Mouse (Mus musculus) kidney, postnatal 0 days (tissue): ENCODE measurements around the gene Sgo1. TPM values are rescaled to one million over a fixed set of nuclear protein-coding genes. Genes with fewer than 3 reads are reported as not detected.

Experiments
- ATAC-seq: fragments of 200-750 bp; cut with Nextera tagmentation; replicated peaks from 2 replicates; pipeline ENCODE4 v1.8.0; 2017; ENCODE audit warnings: low read depth, moderate number of reproducible peaks, moderate TSS enrichment, moderate library complexity; ENCODE audit not compliant: low FRiP score
- DNase-seq: peaks from one replicate; pipeline ENCODE4 v3.0.0-alpha.2; 2016; ENCODE audit warnings: low spot score
- H3K27ac ChIP-seq: fragments of 300-500 bp; sonication (generic); 2 replicates; pipeline ENCODE4 v1.5.1; 2014; ENCODE audit warnings: mild to moderate bottlenecking
- H3K27me3 ChIP-seq: fragments of 300-500 bp; sonication (generic); 2 replicates; pipeline ENCODE4 v1.6.1; 2014; ENCODE audit warnings: low read length, mixed read lengths; ENCODE audit not compliant: insufficient read depth
- H3K36me3 ChIP-seq: fragments of 300-500 bp; sonication (generic); 2 replicates; pipeline ENCODE4 v1.6.1; 2014; ENCODE audit warnings: low read length, mixed read lengths; ENCODE audit not compliant: insufficient read depth
- H3K4me1 ChIP-seq: fragments of 300-500 bp; sonication (generic); replicated peaks from 2 replicates; pipeline ENCODE4 v1.6.1; 2014; ENCODE audit warnings: antibody characterized with exemption, low read length, mixed read lengths; ENCODE audit not compliant: insufficient read depth
- H3K4me2 ChIP-seq: fragments of 300-500 bp; sonication (generic); 2 replicates; pipeline ENCODE4 v1.6.1; 2014; ENCODE audit warnings: mild to moderate bottlenecking, low read length, moderate library complexity, mixed read lengths
- H3K4me3 ChIP-seq: fragments of 300-500 bp; sonication (generic); replicated peaks from 2 replicates; pipeline ENCODE4 v1.5.1; 2014; ENCODE audit warnings: low read depth, low read length
- H3K9ac ChIP-seq: fragments of 300-500 bp; sonication (generic); 2 replicates; pipeline ENCODE4 v1.6.1; 2014; ENCODE audit warnings: low read depth, low read length
- H3K9me3 ChIP-seq: fragments of 300-500 bp; sonication (generic); replicated peaks from 2 replicates; pipeline ENCODE4 v1.6.1; 2016; ENCODE audit warnings: low read length, inconsistent platforms, mixed read lengths
- CTCF ChIP-seq: IDR thresholded peaks from 2 replicates; pipeline ENCODE4 v1.5.1; 2016; ENCODE audit warnings: antibody characterized with exemption, low read depth, mild to moderate bottlenecking, moderate library complexity
- WGBS: fragments of 180-500 bp; shearing (Covaris S2); extraction: QIAGEN DNeasy Blood & Tissue Kit; methylation state at CpG from one replicate; pipeline ENCODE4 v1.1.7; 2014; 5-methylcytosine and 5-hydroxymethylcytosine counted together
- polyA plus RNA-seq: library from polyadenylated mRNA; unstranded; fragments of >200 nt; fragmentation: Nextera tagmentation; extraction: Ambion mirVana; gene quantifications from 2 replicates; pipeline ENCODE4 v1.2.1, GENCODE M21; 2015

The Sgo1 gene
- polyA plus RNA-seq, 1 experiment from 2014 or later, result 21.3 TPM

DNA sequence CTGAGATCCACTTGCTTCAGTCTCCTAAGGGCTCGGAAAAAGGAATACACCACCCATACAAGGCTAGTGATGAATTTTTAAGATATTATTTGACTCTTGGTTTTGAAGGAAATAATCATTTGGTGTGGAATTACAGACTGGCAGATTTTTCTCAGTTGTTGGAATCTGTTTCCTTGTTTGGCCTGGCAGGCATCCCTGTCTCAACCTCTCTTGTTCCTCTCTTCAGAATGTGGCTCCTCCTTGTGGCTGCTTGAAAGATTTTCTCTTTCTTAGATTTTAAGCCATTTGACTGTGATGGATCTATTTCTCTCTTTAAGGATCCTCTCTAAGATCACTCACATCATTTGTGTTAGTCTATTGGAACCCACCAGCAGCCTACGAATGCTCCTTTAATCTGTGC is 4.9 kb upstream of the Sgo1 start:
- no peaks in the 10 kb centered on the region for H3K9me3 ChIP-seq
- H3K27ac ChIP-seq, result no peak overlapping the region
- peak; percentile 69 for TF ChIP-seq CTCF
- ATAC-seq, result no peak
- H3K4me2 ChIP-seq, result no peak overlapping the region
- H3K4me1 ChIP-seq, result no peaks in the 10 kb centered on the region
- no peak overlapping the region for H3K9ac ChIP-seq
- peak; percentile 78 for DNase-seq
- H3K36me3 ChIP-seq, result no peaks in the 10 kb centered on the region
- 81% methylated on average over 2 of the region's 2 CpGs for WGBS
- no peak overlapping the region for H3K4me3 ChIP-seq
- no peaks in the 10 kb centered on the region for H3K27me3 ChIP-seq

DNA sequence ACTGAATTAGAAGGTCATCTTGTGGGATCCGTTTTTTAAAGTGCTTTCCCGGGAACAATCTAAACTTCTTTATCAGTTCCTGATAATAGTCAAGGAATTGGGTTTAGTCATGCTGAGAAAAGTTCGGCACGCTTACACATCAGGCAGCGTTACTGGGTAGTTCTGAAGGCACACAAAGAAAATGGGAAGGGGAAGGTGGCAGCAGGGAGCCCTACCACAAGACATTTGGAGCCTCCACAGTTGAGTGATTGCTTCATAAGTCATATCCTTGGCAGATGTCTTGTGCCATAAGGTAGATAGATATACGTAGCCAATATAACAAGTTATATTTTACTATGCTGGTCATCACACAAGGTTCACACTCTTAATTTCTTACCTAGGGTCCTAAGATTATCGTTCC is 813 bp upstream of the Sgo1 start:
- 14% methylated on average over 7 of the region's 7 CpGs for WGBS

DNA sequence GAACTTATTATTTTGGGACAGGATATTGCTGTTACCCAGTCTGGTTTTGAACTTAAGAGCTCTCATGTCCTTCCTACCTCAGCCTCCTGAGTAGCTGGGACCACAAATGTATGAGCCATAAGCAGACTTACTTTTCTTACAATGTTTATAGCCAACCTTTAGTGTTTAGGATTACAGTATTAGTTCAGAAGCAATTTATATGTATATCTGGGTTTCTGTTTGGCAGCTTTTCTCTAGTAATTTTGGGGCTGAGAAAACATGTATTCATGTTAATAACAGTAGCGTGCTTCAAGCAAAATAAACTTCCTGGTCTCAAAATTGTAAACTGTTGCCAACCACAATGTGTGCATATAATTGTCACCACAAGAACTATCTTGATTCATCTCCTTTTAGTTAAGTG is 812 bp downstream of the Sgo1 start:
- H3K36me3 ChIP-seq, result no peaks in the 10 kb centered on the region; the same call in 1 of the 2 replicates
- WGBS, result 10% methylated on average over 1 of the region's 1 CpGs
- no peak for TF ChIP-seq CTCF
- no peaks in the 10 kb centered on the region for H3K27me3 ChIP-seq
- ATAC-seq (no peak), DNase-seq (no peak)
- no peaks in the 10 kb centered on the region for H3K9me3 ChIP-seq
- no peaks in the 10 kb centered on the region; the same call in 1 of the 2 replicates for H3K4me1 ChIP-seq
- H3K4me3 ChIP-seq, result peak overlapping the region; percentile 54
- peak overlapping the region; percentile 54; the same call in 1 of the 2 replicates for H3K9ac ChIP-seq
- no peak overlapping the region for H3K27ac ChIP-seq
- H3K4me2 ChIP-seq, result peak overlapping the region; percentile 66

More for the DNA sequence above, 813 bp upstream of the Sgo1 start:
- Histone ChIP-seq H3K36me3 (no peaks in the 10 kb centered on the region; the same call in 1 of the 2 replicates), H3K27ac (peak overlapping the region; percentile 98), H3K9me3 (no peaks in the 10 kb centered on the region), H3K27me3 (no peaks in the 10 kb centered on the region), H3K4me2 (peak overlapping the region; percentile 57), H3K9ac (peak overlapping the region; percentile 80), H3K4me1 (no peaks in the 10 kb centered on the region; the same call in 1 of the 2 replicates), H3K4me3 (peak overlapping the region; percentile 54)
- no peak; the same call in 1 of the 2 replicates for ATAC-seq
- DNase-seq, result no peak
- TF ChIP-seq CTCF, result no peak

DNA sequence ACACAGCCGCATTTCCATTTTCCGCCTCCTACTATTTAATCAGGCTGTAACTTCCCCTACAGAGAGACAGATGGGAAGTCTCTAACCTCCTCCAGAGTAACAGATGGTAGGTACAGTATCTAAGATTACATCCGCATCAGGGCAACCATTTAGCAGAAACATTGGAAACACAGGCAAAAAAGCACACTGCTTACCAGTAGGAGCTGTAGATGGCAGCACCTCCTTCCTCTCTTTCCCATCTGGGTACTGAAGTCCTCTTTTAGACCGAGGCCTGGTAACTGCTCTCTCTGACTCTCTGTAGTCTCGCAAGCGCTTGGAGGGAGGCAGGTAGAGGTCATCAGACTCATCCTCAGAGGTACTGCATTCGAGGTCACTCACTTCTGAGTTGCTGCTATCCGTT is 10.4 kb downstream of the Sgo1 start:
- H3K27me3 ChIP-seq, result no peaks in the 10 kb centered on the region
- no peak overlapping the region for H3K4me2 ChIP-seq
- TF ChIP-seq CTCF, result peak; percentile 73
- H3K36me3 ChIP-seq, result 0 out of 2 replicates have a peak, but pooled peaks cover 3% of the 10 kb centered on the region
- H3K27ac ChIP-seq, result no peak overlapping the region
- H3K4me3 ChIP-seq, result no peak overlapping the region
- H3K9ac ChIP-seq, result no peak overlapping the region
- H3K4me1 ChIP-seq, result no peaks in the 10 kb centered on the region
- DNase-seq (peak; percentile 74), ATAC-seq (peak; percentile 57; the same call in 1 of the 2 replicates)
- WGBS, result 71% methylated on average over 8 of the region's 8 CpGs
- no peaks in the 10 kb centered on the region for H3K9me3 ChIP-seq

DNA sequence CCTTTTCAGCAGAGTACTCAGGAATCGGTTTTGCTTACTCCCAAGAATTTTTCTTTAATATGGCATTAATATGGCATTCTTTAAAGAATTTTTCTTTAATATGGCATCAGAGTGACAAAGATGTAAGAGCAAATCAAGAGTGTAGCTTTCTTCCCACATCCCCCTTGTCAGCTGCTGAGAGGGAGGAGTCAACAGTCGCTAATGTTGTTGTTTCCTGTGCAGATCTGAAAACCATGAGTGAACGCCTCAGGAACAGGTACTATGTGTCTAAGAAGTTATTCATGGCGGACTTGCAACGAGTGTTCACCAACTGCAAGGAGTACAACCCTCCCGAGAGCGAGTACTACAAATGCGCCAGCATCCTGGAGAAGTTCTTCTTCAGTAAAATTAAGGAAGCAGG is 18.7 kb downstream of the Sgo1 start:
- no peak overlapping the region for H3K4me3 ChIP-seq
- no peaks in the 10 kb centered on the region for H3K9me3 ChIP-seq
- ATAC-seq (no peak), DNase-seq (no peak)
- WGBS, result 86% methylated on average over 8 of the region's 8 CpGs
- no peak overlapping the region for H3K4me2 ChIP-seq
- H3K4me1 ChIP-seq, result no peaks in the 10 kb centered on the region
- TF ChIP-seq CTCF, result no peak
- no peak overlapping the region for H3K27ac ChIP-seq
- H3K9ac ChIP-seq, result no peak overlapping the region
- no peaks in the 10 kb centered on the region for H3K27me3 ChIP-seq
- peaks cover 17% of the 10 kb centered on the region; the same call in 1 of the 2 replicates for H3K36me3 ChIP-seq

DNA sequence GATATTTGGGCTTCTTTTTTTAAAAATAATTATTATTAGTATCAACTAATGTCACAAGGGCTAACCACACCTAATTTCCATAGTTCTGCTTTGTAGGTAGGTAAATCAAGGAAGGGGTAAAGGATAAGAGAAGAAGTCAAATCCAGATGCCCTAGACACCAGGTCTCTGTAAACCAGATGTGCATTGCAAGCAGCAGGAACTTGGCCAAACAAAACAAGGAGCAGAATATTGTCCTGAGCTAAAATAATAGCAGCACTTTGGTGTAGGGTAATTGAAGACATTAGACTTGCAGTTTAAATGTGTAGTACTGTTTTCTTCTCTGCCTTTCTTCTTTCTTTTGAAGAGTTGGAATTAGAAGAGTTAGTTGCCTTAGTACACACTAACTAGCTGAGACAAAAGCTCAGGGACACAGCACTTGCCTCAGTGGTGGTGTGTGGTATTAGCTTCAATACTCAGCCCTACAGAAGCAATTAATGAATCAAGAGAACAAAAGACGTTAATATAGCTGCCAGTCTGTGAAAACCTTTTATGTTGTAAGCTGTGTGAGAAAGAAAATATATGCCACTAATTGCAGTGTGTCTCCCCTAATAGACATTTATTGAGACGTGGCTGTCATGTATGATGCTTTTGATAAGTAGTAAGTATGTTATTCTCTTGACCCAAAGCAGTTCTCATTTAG is 24.3 kb downstream of the Sgo1 start:
- TF ChIP-seq CTCF, result no peak
- no peak for ATAC-seq
- no peaks in the 10 kb centered on the region for H3K4me1 ChIP-seq
- no peak overlapping the region for H3K9ac ChIP-seq
- peaks cover 20% of the 10 kb centered on the region for H3K36me3 ChIP-seq
- H3K27me3 ChIP-seq, result no peaks in the 10 kb centered on the region
- H3K4me3 ChIP-seq, result no peak overlapping the region
- no peaks in the 10 kb centered on the region for H3K9me3 ChIP-seq
- no peak for DNase-seq
- WGBS, result 61% methylated on average over 2 of the region's 2 CpGs
- no peak overlapping the region for H3K27ac ChIP-seq
- H3K4me2 ChIP-seq, result no peak overlapping the region
